Mouse (Mus musculus) liver, embryonic 14.5 days (tissue): Measurements from ENCODE around the gene Myo18b.

Experiments
- CTCF ChIP-seq: IDR thresholded peaks from 2 replicates; pipeline ENCODE4 v1.5.1; 2016; ENCODE audit warnings: antibody characterized with exemption, low read depth, control low read depth
- EP300 ChIP-seq: IDR thresholded peaks from 2 replicates; pipeline ENCODE4 v1.6.1; 2016; ENCODE audit warnings: antibody characterized with exemption, low read depth

DNA sequence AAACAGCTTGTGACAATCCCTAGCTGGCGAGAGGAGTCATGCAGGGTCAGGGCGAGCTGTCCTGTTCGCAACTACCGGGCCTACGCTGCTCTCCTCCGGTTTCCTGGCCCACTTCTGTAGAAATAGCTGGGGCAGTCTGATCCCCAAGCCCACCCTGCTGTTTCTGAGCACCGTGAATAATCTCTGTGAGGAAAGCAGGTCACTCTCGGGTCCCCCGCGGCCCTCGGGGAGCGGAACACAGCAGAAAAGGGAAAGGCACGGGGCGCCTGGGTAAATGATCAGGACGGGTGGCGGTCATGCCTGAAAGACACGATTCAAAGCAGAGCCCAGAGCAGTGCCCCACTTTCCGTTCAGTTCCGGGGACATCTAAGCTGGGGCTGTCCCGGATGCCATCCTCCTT, 255.0 kb downstream of the Myo18b start:
- TF ChIP-seq CTCF (no peak), EP300 (no peak)
